Mouse (Mus musculus) G1E (cell line): ENCODE measurements at regions not wholly inside any gene's neighbourhood (a gene's known extent, or its start where the extent isn't known, plus 50 kb on each side); places are given as distances from the start of the nearest gene placed in this dataset.

ENCODE experiments used
- CTCF ChIP-seq: IDR thresholded peaks from 2 replicates; pipeline ENCODE4 v1.5.1; 2012; ENCODE audit warnings: low read depth, low read length, inconsistent platforms, mixed read lengths
- GATA1 ChIP-seq: IDR thresholded peaks from 2 replicates; pipeline ENCODE4 v1.6.1; 2012; ENCODE audit warnings: borderline replicate concordance, low read length, inconsistent platforms, mixed read lengths
- GATA2 ChIP-seq: IDR thresholded peaks from 2 replicates; pipeline ENCODE4 v1.6.1; 2012; ENCODE audit warnings: low read depth, low read length, inconsistent platforms, borderline replicate concordance
- POLR2AphosphoS5 ChIP-seq: IDR thresholded peaks from 2 replicates; pipeline ENCODE4 v1.6.1; 2012; ENCODE audit warnings: low read depth, low read length, inconsistent platforms; ENCODE audit not compliant: insufficient replicate concordance

DNA sequence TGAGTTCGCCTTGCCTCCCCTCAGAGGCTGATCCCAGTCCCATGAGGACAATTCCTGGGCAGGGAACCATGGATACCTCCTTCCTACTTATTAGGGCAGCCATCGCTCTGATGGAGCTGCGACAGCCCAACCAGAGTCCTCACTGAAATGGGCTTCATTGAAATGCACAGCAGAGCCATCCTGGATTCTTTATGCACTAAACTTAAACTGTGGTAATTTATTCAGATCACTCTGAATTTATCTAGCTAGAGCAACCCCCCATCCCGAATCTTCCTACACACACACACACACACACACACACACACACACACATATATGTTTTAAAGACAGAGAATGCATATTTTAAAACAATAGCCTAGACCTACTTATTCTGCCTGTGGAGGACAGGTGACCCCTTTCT is 258.9 kb upstream of the Zfp507 start:
- TF ChIP-seq POLR2AphosphoS5 (no peak), CTCF (no peak), GATA1 (no peak), GATA2 (no peak)
